Mouse (Mus musculus): ENCODE results near the gene Tcf19. TPM values are rescaled to one million over a fixed set of nuclear protein-coding genes. Genes with fewer than 3 reads are reported as not detected.

Tcf19 gene
- polyA plus RNA-seq (2015; fragmentation: Illumina TruSeq; extraction: RNeasy Lipid Tissue Mini Kit (QIAGEN cat#74804); ENCODE audit: insufficient read depth, low read depth, low replicate concordance) = 1.3 TPM

GRCm38 (mm10) chr17:35516652-35517500 lies at the start of gene Tcf19, which contains the start of gene Cchcr1:
Gene Tcf19, minus strand, starts transcription at chr17:35516824.
Gene Cchcr1, plus strand, starts transcription at chr17:35517100.

GRCm38 (mm10) chr17:35551881-35552414 lies 35.3 kb upstream of the Tcf19 start, which contains the start of gene Cdsn:
Gene Cdsn, plus strand, starts transcription at chr17:35552128.

GRCm38 (mm10) chr17:35532901-35533300 lies 16.3 kb upstream of the Tcf19 start, which contains the start of gene Psors1c2:
Gene Psors1c2, plus strand, starts transcription at chr17:35533201.

GRCm38 (mm10) chr17:35505776-35506175 lies 10.8 kb downstream of the Tcf19 start, which contains the start of gene Pou5f1:
Gene Pou5f1, plus strand, starts transcription at chr17:35506018.

GRCm38 (mm10) chr17:35469842-35470751 lies 46.5 kb downstream of the Tcf19 start, which contains the start of gene H2-Q10:
Gene H2-Q10, plus strand, starts transcription at chr17:35470089.

Other genes with a start within 250 kb of the Tcf19 start
- gene H2-Q1, start 196.4 kb downstream of the Tcf19 start, polyA plus RNA-seq (2015; fragmentation: Illumina TruSeq; extraction: RNeasy Lipid Tissue Mini Kit (QIAGEN cat#74804); ENCODE audit: insufficient read depth, low read depth, low replicate concordance) = not detected
- gene H2-Q2, start 174.6 kb downstream of the Tcf19 start, polyA plus RNA-seq (2015; fragmentation: Illumina TruSeq; extraction: RNeasy Lipid Tissue Mini Kit (QIAGEN cat#74804); ENCODE audit: insufficient read depth, low read depth, low replicate concordance) = 8.9 TPM
- 22.5 TPM for gene H2-Q4, start 137.2 kb downstream of the Tcf19 start, polyA plus RNA-seq (2015; fragmentation: Illumina TruSeq; extraction: RNeasy Lipid Tissue Mini Kit (QIAGEN cat#74804); ENCODE audit: insufficient read depth, low read depth, low replicate concordance)
- gene H2-Q6, start 92.0 kb downstream of the Tcf19 start, polyA plus RNA-seq (2015; fragmentation: Illumina TruSeq; extraction: RNeasy Lipid Tissue Mini Kit (QIAGEN cat#74804); ENCODE audit: insufficient read depth, low read depth, low replicate concordance) = 6.3 TPM
- gene H2-Q7, start 77.7 kb downstream of the Tcf19 start, polyA plus RNA-seq (2015; fragmentation: Illumina TruSeq; extraction: RNeasy Lipid Tissue Mini Kit (QIAGEN cat#74804); ENCODE audit: insufficient read depth, low read depth, low replicate concordance) = 8.5 TPM
- 0.96 TPM for gene H2-Q10, start 46.7 kb downstream of the Tcf19 start, polyA plus RNA-seq (2015; fragmentation: Illumina TruSeq; extraction: RNeasy Lipid Tissue Mini Kit (QIAGEN cat#74804); ENCODE audit: insufficient read depth, low read depth, low replicate concordance)
- not detected for gene Pou5f1, start 10.8 kb downstream of the Tcf19 start, polyA plus RNA-seq (2015; fragmentation: Illumina TruSeq; extraction: RNeasy Lipid Tissue Mini Kit (QIAGEN cat#74804); ENCODE audit: insufficient read depth, low read depth, low replicate concordance)
- 3.6 TPM for gene Cchcr1, start 276 bp upstream of the Tcf19 start, polyA plus RNA-seq (2015; fragmentation: Illumina TruSeq; extraction: RNeasy Lipid Tissue Mini Kit (QIAGEN cat#74804); ENCODE audit: insufficient read depth, low read depth, low replicate concordance)
- gene Psors1c2, start 16.4 kb upstream of the Tcf19 start, polyA plus RNA-seq (2015; fragmentation: Illumina TruSeq; extraction: RNeasy Lipid Tissue Mini Kit (QIAGEN cat#74804); ENCODE audit: insufficient read depth, low read depth, low replicate concordance) = not detected
- gene Cdsn, start 35.3 kb upstream of the Tcf19 start, polyA plus RNA-seq (2015; fragmentation: Illumina TruSeq; extraction: RNeasy Lipid Tissue Mini Kit (QIAGEN cat#74804); ENCODE audit: insufficient read depth, low read depth, low replicate concordance) = not detected
- gene 2300002M23Rik, start 50.6 kb upstream of the Tcf19 start, polyA plus RNA-seq (2015; fragmentation: Illumina TruSeq; extraction: RNeasy Lipid Tissue Mini Kit (QIAGEN cat#74804); ENCODE audit: insufficient read depth, low read depth, low replicate concordance) = not detected
- gene Sfta2, start 84.7 kb upstream of the Tcf19 start, polyA plus RNA-seq (2015; fragmentation: Illumina TruSeq; extraction: RNeasy Lipid Tissue Mini Kit (QIAGEN cat#74804); ENCODE audit: insufficient read depth, low read depth, low replicate concordance) = not detected
- not detected for gene Gm9573, start 109.8 kb upstream of the Tcf19 start, polyA plus RNA-seq (2015; fragmentation: Illumina TruSeq; extraction: RNeasy Lipid Tissue Mini Kit (QIAGEN cat#74804); ENCODE audit: insufficient read depth, low read depth, low replicate concordance)
- gene Mucl3, start 126.9 kb upstream of the Tcf19 start, polyA plus RNA-seq (2015; fragmentation: Illumina TruSeq; extraction: RNeasy Lipid Tissue Mini Kit (QIAGEN cat#74804); ENCODE audit: insufficient read depth, low read depth, low replicate concordance) = not detected
- gene Vars2, start 150.8 kb upstream of the Tcf19 start, polyA plus RNA-seq (2015; fragmentation: Illumina TruSeq; extraction: RNeasy Lipid Tissue Mini Kit (QIAGEN cat#74804); ENCODE audit: insufficient read depth, low read depth, low replicate concordance) = 5.8 TPM
- 4.2 TPM for gene Gtf2h4, start 156.9 kb upstream of the Tcf19 start, polyA plus RNA-seq (2015; fragmentation: Illumina TruSeq; extraction: RNeasy Lipid Tissue Mini Kit (QIAGEN cat#74804); ENCODE audit: insufficient read depth, low read depth, low replicate concordance)
- gene Ddr1, start 187.8 kb upstream of the Tcf19 start, polyA plus RNA-seq (2015; fragmentation: Illumina TruSeq; extraction: RNeasy Lipid Tissue Mini Kit (QIAGEN cat#74804); ENCODE audit: insufficient read depth, low read depth, low replicate concordance) = 10.7 TPM

Measured in pancreas, adult 10 weeks (tissue).